In the genomic region with DNA sequence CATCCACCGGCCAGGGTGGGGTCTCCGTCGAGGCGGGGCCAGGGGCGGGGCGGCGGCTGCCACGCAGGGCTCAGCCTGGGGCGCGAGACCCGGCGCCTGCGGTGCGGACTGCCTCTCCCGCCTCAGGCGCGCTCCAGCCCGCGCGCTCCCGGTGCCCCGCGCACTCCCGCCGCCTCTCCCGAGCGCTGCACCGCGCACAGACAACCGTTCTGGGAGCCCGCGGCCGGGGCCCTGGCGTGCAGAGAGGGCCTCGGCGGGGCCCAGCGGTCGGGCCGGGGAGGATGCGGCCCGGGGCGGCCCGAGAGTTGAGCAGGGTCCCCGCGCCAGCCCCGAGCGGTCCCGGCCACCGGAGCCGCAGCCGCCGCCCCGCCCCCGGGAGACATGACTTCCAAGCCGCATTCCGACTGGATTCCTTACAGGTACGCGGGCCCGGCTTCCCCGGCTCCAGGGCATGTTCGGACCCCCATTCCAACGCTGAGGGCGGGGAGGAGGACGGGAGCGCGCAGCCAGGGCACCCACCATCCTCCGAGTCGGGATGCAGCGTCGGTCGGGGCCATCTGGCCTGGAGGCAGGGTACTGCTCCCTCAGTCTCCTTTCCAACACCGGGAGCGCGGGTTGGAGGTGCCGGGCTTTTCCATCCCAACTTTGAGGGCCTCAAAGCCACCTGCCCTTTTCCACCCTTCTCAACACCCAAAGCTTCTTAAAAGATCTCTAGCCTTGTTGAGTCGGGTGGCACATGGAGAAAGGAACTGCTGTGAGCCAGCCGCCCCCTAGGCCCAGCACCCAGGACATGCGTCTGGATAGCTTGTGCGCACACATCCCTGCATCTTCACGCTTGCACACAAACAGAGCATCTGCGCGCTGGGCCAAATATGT, we compare ENCODE assay signal across 9 mouse cellular contexts.
DNase-seq lines count a peak whose midpoint lies in the region; ATAC-seq and TF ChIP-seq lines count a peak whose summit lies in the region.
"Had no signal": no experiment of that assay in that cellular context is flagged by ENCODE, and none has a peak within 500 bp of the region (broad histone marks: within the 10 kb centered on the region; RNA-seq: fewer than 3 reads in every experiment).

No protein-coding gene starts in this region.

- H3K4me3 ChIP-seq in cerebellum, adult 2 months (replicated peaks; ENCODE audit: insufficient read depth, low read depth, low read length), result peak overlapping the region; percentile 68
- H3K4me3 ChIP-seq in forebrain, embryonic 13.5 days, result peak overlapping the region; percentile 76
- H3K4me3 ChIP-seq in limb, embryonic 13.5 days, result peak overlapping the region; percentile 76
- H3K4me3 ChIP-seq: myocyte had no signal

- H3K27me3 ChIP-seq in cerebellum, adult 2 months (ENCODE audit: control insufficient read depth, insufficient read depth, low read length), result no peaks in the 10 kb centered on the region
- peaks cover 23% of the 10 kb centered on the region for H3K27me3 ChIP-seq in forebrain, embryonic 13.5 days
- peaks cover 48% of the 10 kb centered on the region for H3K27me3 ChIP-seq in limb, embryonic 13.5 days

- H3K9ac ChIP-seq in forebrain, embryonic 13.5 days, result peak overlapping the region; percentile 89
- H3K9ac ChIP-seq in limb, embryonic 13.5 days, result peak overlapping the region; percentile 81

- H3K9me3 ChIP-seq in forebrain, embryonic 13.5 days (replicated peaks), result no peaks in the 10 kb centered on the region
- H3K9me3 ChIP-seq in limb, embryonic 13.5 days, result no peaks in the 10 kb centered on the region

- peak; percentile 86 for ATAC-seq in forebrain, embryonic 13.5 days
- ATAC-seq in limb, embryonic 13.5 days (ENCODE audit: low FRiP score, low read depth), result peak; percentile 78

- no peak for TF ChIP-seq POLR2A in cerebellum, adult 2 months (IDR thresholded peaks at IDR 0.05; ENCODE audit: borderline replicate concordance, insufficient read depth, low read length)

- peak; percentile 61 to 72 for DNase-seq in left cerebral cortex, adult 18-20 months (ENCODE audit: low spot score in 2 of 2)
- no peak for DNase-seq in left cerebral cortex, adult 11 months (ENCODE audit: low spot score)
- peak; percentile 65 to 77 for DNase-seq in cerebellum, adult 2 months
- DNase-seq in retina, postnatal 7 days (ENCODE audit: low read depth, low spot score), result peak; percentile 16
- no peak for DNase-seq in urinary bladder, adult 2 months (ENCODE audit: low spot score)
- no peak for DNase-seq in ovary, adult 18-20 months (ENCODE audit: low spot score)

- H3K4me1 ChIP-seq in cerebellum, adult 2 months (ENCODE audit: control insufficient read depth, insufficient read depth, low read length), result peaks cover 6% of the 10 kb centered on the region
- H3K4me1 ChIP-seq in forebrain, embryonic 13.5 days, result peaks cover 39% of the 10 kb centered on the region
- H3K4me1 ChIP-seq in limb, embryonic 13.5 days, result peaks cover 9% of the 10 kb centered on the region; the same call in 1 of the 2 replicates

- WGBS in cerebellum, adult 2 months, result under 1% methylated on average over 69 of the region's 82 CpGs
- WGBS in forebrain, embryonic 13.5 days, result under 1% methylated on average over 81 of the region's 82 CpGs
- 2% methylated on average over 76 of the region's 82 CpGs for WGBS in limb, embryonic 13.5 days

- peak overlapping the region; percentile 80 for H3K4me2 ChIP-seq in forebrain, embryonic 13.5 days
- H3K4me2 ChIP-seq in limb, embryonic 13.5 days (replicated peaks), result peak overlapping the region; percentile 86

- TF ChIP-seq CTCF in cerebellum, adult 2 months (IDR thresholded peaks at IDR 0.05; ENCODE audit: borderline replicate concordance, insufficient read depth, low read depth, low read length), result no peak

- no peaks in the 10 kb centered on the region for H3K36me3 ChIP-seq in forebrain, embryonic 13.5 days (ENCODE audit: poor library complexity, severe bottlenecking)
- no peaks in the 10 kb centered on the region for H3K36me3 ChIP-seq in limb, embryonic 13.5 days

- peak overlapping the region; percentile 64; the same call in 1 of the 2 replicates for H3K27ac ChIP-seq in cerebellum, adult 2 months (ENCODE audit: insufficient read depth, low read length)
- H3K27ac ChIP-seq in forebrain, embryonic 13.5 days, result peak overlapping the region; percentile 79
- H3K27ac ChIP-seq in limb, embryonic 13.5 days, result no peak overlapping the region

Comparison
In these comparisons a context has a peak if more than half of its experiments do, and no peak if none do; other contexts are left out.
1. DNase-seq: peak in left cerebral cortex, adult 18-20 months (2 of 2), cerebellum, adult 2 months (2 of 2) and retina, postnatal 7 days (single experiment); none in left cerebral cortex, adult 11 months (single experiment), urinary bladder, adult 2 months (single experiment) and ovary, adult 18-20 months (single experiment).
2. Peak in every context shown above with its lines, with median percentiles within 50 percentile points of each other: H3K4me3 ChIP-seq.